Mouse (Mus musculus) G1E (cell line): Measurements from ENCODE around the gene Ankrd45.

Experiments
- CTCF ChIP-seq: IDR thresholded peaks from 2 replicates; pipeline ENCODE4 v1.5.1; 2012; ENCODE audit warnings: low read depth, low read length, inconsistent platforms, mixed read lengths
- GATA1 ChIP-seq: IDR thresholded peaks from 2 replicates; pipeline ENCODE4 v1.6.1; 2012; ENCODE audit warnings: borderline replicate concordance, low read length, inconsistent platforms, mixed read lengths
- GATA2 ChIP-seq: IDR thresholded peaks from 2 replicates; pipeline ENCODE4 v1.6.1; 2012; ENCODE audit warnings: low read depth, low read length, inconsistent platforms, borderline replicate concordance
- POLR2AphosphoS5 ChIP-seq: IDR thresholded peaks from 2 replicates; pipeline ENCODE4 v1.6.1; 2012; ENCODE audit warnings: low read depth, low read length, inconsistent platforms; ENCODE audit not compliant: insufficient replicate concordance
- TAL1 ChIP-seq: conservative IDR thresholded peaks from 2 replicates; pipeline ENCODE4 v1.6.1; 2012; ENCODE audit warnings: low read depth, low read length, inconsistent platforms, mixed read lengths

DNA sequence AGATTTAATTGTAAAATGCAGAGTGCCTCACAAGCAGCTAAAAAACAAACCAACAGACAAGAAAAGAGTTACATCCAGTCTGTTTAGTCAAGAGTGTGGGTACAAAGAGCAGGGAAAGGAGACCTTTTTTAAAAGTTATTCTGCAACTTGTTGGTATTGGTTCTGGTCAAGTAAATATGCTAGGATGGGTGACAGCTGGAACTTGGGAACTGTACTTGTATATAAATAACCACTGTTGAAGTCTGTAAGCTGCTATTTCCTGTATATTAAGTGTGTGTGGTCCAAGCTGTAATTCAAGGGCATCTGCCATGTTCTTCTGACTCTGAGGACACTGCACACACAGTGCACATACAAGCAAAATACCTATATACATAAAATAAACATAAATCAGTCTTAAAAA is 27.9 kb upstream of the Ankrd45 start:
- no peak for TF ChIP-seq CTCF
- no peak for TF ChIP-seq GATA1
- TF ChIP-seq POLR2AphosphoS5: no peak
- TF ChIP-seq TAL1: no peak
- TF ChIP-seq GATA2: no peak
